Comparison of ENCODE assay signal across 8 mouse cellular contexts in the genomic region with DNA sequence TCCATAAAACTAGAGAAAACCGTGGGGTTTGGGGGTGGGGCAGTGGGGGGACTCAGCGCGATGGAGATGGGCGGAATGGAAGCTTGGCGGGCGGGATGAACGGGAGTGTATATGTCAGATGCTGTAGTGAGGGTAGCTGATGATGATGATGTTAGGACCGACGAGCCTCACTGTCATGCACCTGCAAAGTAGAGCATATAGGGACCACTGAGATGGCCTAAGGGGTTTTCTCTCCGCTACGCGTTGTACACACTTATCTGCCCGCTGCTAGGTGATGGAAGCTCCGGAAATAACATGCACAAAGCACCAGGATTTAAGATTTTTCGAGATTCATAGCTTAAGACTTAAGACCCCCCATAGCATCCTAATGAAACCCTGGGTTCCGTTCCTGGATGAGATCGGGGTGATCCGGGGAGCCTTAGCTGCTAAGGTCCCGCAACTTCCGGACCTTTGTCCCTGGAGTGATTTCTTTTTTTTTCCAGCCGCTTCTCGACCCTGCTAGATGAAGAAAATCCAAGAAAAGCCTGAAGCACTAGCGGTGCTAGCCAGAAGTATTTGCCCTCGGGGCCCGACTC. TPM values are rescaled to one million over a fixed set of nuclear protein-coding genes. Genes with fewer than 3 reads are reported as not detected.
DNase-seq lines count a peak whose midpoint lies in the region; ATAC-seq and TF ChIP-seq lines count a peak whose summit lies in the region.

No protein-coding gene starts in this region.

- DNase-seq in kidney, postnatal 25 days, result no peak
- no peak for DNase-seq in embryonic facial prominence, embryonic 10.5 days (ENCODE audit: low spot score)
- no peak for DNase-seq in intestine, embryonic 14.5 days (ENCODE audit: low spot score)
- no peak for DNase-seq in midbrain, postnatal 0 days (ENCODE audit: low spot score)
- no peak for DNase-seq in c-Kit-positive CD71-positive TER-119-positive erythroid progenitor cells, embryonic 14.5 days (ENCODE audit: low spot score)
- no peak for DNase-seq in left cerebral cortex, postnatal 4 days
- DNase-seq in gastrocnemius, postnatal 14 days, result no peak

- peaks cover 42% of the 10 kb centered on the region for H3K4me1 ChIP-seq in kidney, embryonic 15.5 days
- peaks cover 40% of the 10 kb centered on the region for H3K4me1 ChIP-seq in embryonic facial prominence, embryonic 10.5 days
- peaks cover 21% of the 10 kb centered on the region for H3K4me1 ChIP-seq in intestine, embryonic 14.5 days (replicated peaks; ENCODE audit: control insufficient read depth, insufficient read depth, low read length)
- H3K4me1 ChIP-seq in midbrain, postnatal 0 days (ENCODE audit: insufficient read depth, low read length), result peaks cover 17% of the 10 kb centered on the region

- intact Hi-C loops in left cerebral cortex, postnatal 4 days (cut with DNase I), result no loop called here
- intact Hi-C loops in gastrocnemius, postnatal 14 days (cut with DNase I; ENCODE audit: low total_unique reads), result no loop called here

- no peak for TF ChIP-seq CTCF in midbrain, postnatal 0 days (IDR thresholded peaks at IDR 0.05)

- peak overlapping the region; percentile 97 for H3K27ac ChIP-seq in kidney, embryonic 15.5 days
- peak overlapping the region; percentile 93 for H3K27ac ChIP-seq in embryonic facial prominence, embryonic 10.5 days (replicated peaks)
- H3K27ac ChIP-seq in intestine, embryonic 14.5 days (ENCODE audit: low read depth), result peak overlapping the region; percentile 96
- H3K27ac ChIP-seq in midbrain, postnatal 0 days (ENCODE audit: low read depth, low read length), result peak overlapping the region; percentile 92

- no peaks in the 10 kb centered on the region for H3K9me3 ChIP-seq in kidney, embryonic 15.5 days (replicated peaks)
- H3K9me3 ChIP-seq in embryonic facial prominence, embryonic 10.5 days, result no peaks in the 10 kb centered on the region
- H3K9me3 ChIP-seq in intestine, embryonic 14.5 days (ENCODE audit: control insufficient read depth, low read length), result no peaks in the 10 kb centered on the region
- H3K9me3 ChIP-seq in midbrain, postnatal 0 days (ENCODE audit: low read length), result no peaks in the 10 kb centered on the region

- peak overlapping the region; percentile 81 for H3K9ac ChIP-seq in kidney, embryonic 15.5 days
- peak overlapping the region; percentile 92 for H3K9ac ChIP-seq in intestine, embryonic 14.5 days (ENCODE audit: low read length)
- peak overlapping the region; percentile 70 for H3K9ac ChIP-seq in midbrain, postnatal 0 days (replicated peaks; ENCODE audit: low read length, poor library complexity, severe bottlenecking)

- 0 out of 2 replicates have a peak, but pooled peaks have one; percentile 0 for ATAC-seq in kidney, embryonic 15.5 days (replicated peaks; ENCODE audit: low FRiP score)
- ATAC-seq in intestine, embryonic 14.5 days (replicated peaks; ENCODE audit: low FRiP score, low TSS enrichment, low read depth), result peak; percentile 1; the same call in 1 of the 2 replicates
- ATAC-seq in midbrain, postnatal 0 days (ENCODE audit: low FRiP score), result no peak

- no peaks in the 10 kb centered on the region for H3K27me3 ChIP-seq in kidney, embryonic 15.5 days
- H3K27me3 ChIP-seq in embryonic facial prominence, embryonic 10.5 days (replicated peaks; ENCODE audit: low read depth, poor library complexity, severe bottlenecking), result no peaks in the 10 kb centered on the region
- no peaks in the 10 kb centered on the region for H3K27me3 ChIP-seq in intestine, embryonic 14.5 days (replicated peaks; ENCODE audit: control insufficient read depth, insufficient read depth, low read length)
- no peaks in the 10 kb centered on the region for H3K27me3 ChIP-seq in midbrain, postnatal 0 days (ENCODE audit: insufficient read depth, low read length)

- under 1% methylated on average over 25 of the region's 25 CpGs for WGBS in kidney, embryonic 15.5 days
- WGBS in embryonic facial prominence, embryonic 10.5 days, result under 1% methylated on average over 25 of the region's 25 CpGs
- WGBS in intestine, embryonic 14.5 days, result 0% methylated on average over 25 of the region's 25 CpGs
- WGBS in midbrain, postnatal 0 days, result under 1% methylated on average over 25 of the region's 25 CpGs

- H3K36me3 ChIP-seq in kidney, embryonic 15.5 days, result peaks cover 29% of the 10 kb centered on the region
- peaks cover 46% of the 10 kb centered on the region for H3K36me3 ChIP-seq in embryonic facial prominence, embryonic 10.5 days (replicated peaks)
- peaks cover 8% of the 10 kb centered on the region; the same call in 1 of the 2 replicates for H3K36me3 ChIP-seq in intestine, embryonic 14.5 days (ENCODE audit: control insufficient read depth, insufficient read depth, low read length)
- H3K36me3 ChIP-seq in midbrain, postnatal 0 days (ENCODE audit: insufficient read depth, low read length), result no peaks in the 10 kb centered on the region

- peak overlapping the region; percentile 86 for H3K4me2 ChIP-seq in kidney, embryonic 15.5 days
- peak overlapping the region; percentile 79 for H3K4me2 ChIP-seq in intestine, embryonic 14.5 days (ENCODE audit: low read length)
- H3K4me2 ChIP-seq in midbrain, postnatal 0 days (ENCODE audit: low read depth, low read length, poor library complexity, severe bottlenecking), result peak overlapping the region; percentile 92

- H3K4me3 ChIP-seq in kidney, embryonic 15.5 days (replicated peaks), result peak overlapping the region; percentile 66
- H3K4me3 ChIP-seq in embryonic facial prominence, embryonic 10.5 days, result peak overlapping the region; percentile 91
- H3K4me3 ChIP-seq in intestine, embryonic 14.5 days (ENCODE audit: low read depth, low read length), result peak overlapping the region; percentile 78
- peak overlapping the region; percentile 64 for H3K4me3 ChIP-seq in midbrain, postnatal 0 days (ENCODE audit: low read depth, low read length)

RNA-seq across cellular contexts. Expression of a gene that starts 0.5 kb away (rescaled TPM):
- 175 and 195 TPM in 2 replicates for polyA plus RNA-seq in kidney, embryonic 15.5 days (2015; fragmentation: Nextera tagmentation; extraction: Ambion mirVana)
- 219 and 225 TPM in 2 replicates for polyA plus RNA-seq in embryonic facial prominence, embryonic 10.5 days (2016; fragmentation: Nextera tagmentation; extraction: Ambion mirVana)
- 176 and 192 TPM in 2 replicates for polyA plus RNA-seq in intestine, embryonic 14.5 days (2014; fragmentation: Nextera tagmentation; extraction: Ambion mirVana)
- total RNA-seq in midbrain, postnatal 0 days (2014; rRNA removed), result 29.5 and 34.5 TPM in 2 replicates
- polyA plus RNA-seq in midbrain, postnatal 0 days (2015; fragmentation: Nextera tagmentation; extraction: Ambion mirVana), result 30.3 and 31.9 TPM in 2 replicates
- 10 to 100 TPM; 38.0 to 39.1 TPM for total RNA-seq in left cerebral cortex, postnatal 4 days (2021)
- total RNA-seq in gastrocnemius, postnatal 14 days (2021), result 10 to 100 TPM; 15.2 to 22.7 TPM

RNA-seq across cellular contexts. Expression of a gene that starts 0.6 kb away (rescaled TPM):
- polyA plus RNA-seq in kidney, embryonic 15.5 days (2015; fragmentation: Nextera tagmentation; extraction: Ambion mirVana), result 26.6 and 27.9 TPM in 2 replicates
- polyA plus RNA-seq in embryonic facial prominence, embryonic 10.5 days (2016; fragmentation: Nextera tagmentation; extraction: Ambion mirVana), result 41.6 and 43.5 TPM in 2 replicates
- polyA plus RNA-seq in intestine, embryonic 14.5 days (2014; fragmentation: Nextera tagmentation; extraction: Ambion mirVana), result 26.8 and 31.8 TPM in 2 replicates
- total RNA-seq in midbrain, postnatal 0 days (2014; rRNA removed), result 15.7 and 16.8 TPM in 2 replicates
- 12.6 and 14.2 TPM in 2 replicates for polyA plus RNA-seq in midbrain, postnatal 0 days (2015; fragmentation: Nextera tagmentation; extraction: Ambion mirVana)
- total RNA-seq in left cerebral cortex, postnatal 4 days (2021), result 1 to 10 TPM; 8.5 to 8.6 TPM
- 1 to 10 TPM; 3.5 to 4.0 TPM for total RNA-seq in gastrocnemius, postnatal 14 days (2021)

RNA-seq across cellular contexts. Expression of a gene that starts 20.7 kb away (rescaled TPM):
- polyA plus RNA-seq in kidney, embryonic 15.5 days (2015; fragmentation: Nextera tagmentation; extraction: Ambion mirVana), result 11.9 and 14.3 TPM in 2 replicates
- 29.5 and 29.8 TPM in 2 replicates for polyA plus RNA-seq in embryonic facial prominence, embryonic 10.5 days (2016; fragmentation: Nextera tagmentation; extraction: Ambion mirVana)
- polyA plus RNA-seq in intestine, embryonic 14.5 days (2014; fragmentation: Nextera tagmentation; extraction: Ambion mirVana), result 4.0 and 4.9 TPM in 2 replicates
- 145 and 155 TPM in 2 replicates for total RNA-seq in midbrain, postnatal 0 days (2014; rRNA removed)
- polyA plus RNA-seq in midbrain, postnatal 0 days (2015; fragmentation: Nextera tagmentation; extraction: Ambion mirVana), result 151 and 166 TPM in 2 replicates
- total RNA-seq in left cerebral cortex, postnatal 4 days (2021), result 100 to 1,000 TPM; 180 to 225 TPM
- 1 to 10 TPM in 1 of 2 experiments, under 1 TPM in 1; 0.71 to 1.3 TPM for total RNA-seq in gastrocnemius, postnatal 14 days (2021)

RNA-seq across cellular contexts. Expression of a gene that starts 25.1 kb away (rescaled TPM):
- polyA plus RNA-seq in kidney, embryonic 15.5 days (2015; fragmentation: Nextera tagmentation; extraction: Ambion mirVana), result 11.2 and 13.5 TPM in 2 replicates
- 3.2 TPM in 2 replicates for polyA plus RNA-seq in embryonic facial prominence, embryonic 10.5 days (2016; fragmentation: Nextera tagmentation; extraction: Ambion mirVana)
- polyA plus RNA-seq in intestine, embryonic 14.5 days (2014; fragmentation: Nextera tagmentation; extraction: Ambion mirVana), result 7.3 and 8.2 TPM in 2 replicates
- 145 and 161 TPM in 2 replicates for total RNA-seq in midbrain, postnatal 0 days (2014; rRNA removed)
- 167 and 175 TPM in 2 replicates for polyA plus RNA-seq in midbrain, postnatal 0 days (2015; fragmentation: Nextera tagmentation; extraction: Ambion mirVana)
- 100 to 1,000 TPM; 166 to 200 TPM for total RNA-seq in left cerebral cortex, postnatal 4 days (2021)
- 100 to 1,000 TPM; 384 to 403 TPM for total RNA-seq in gastrocnemius, postnatal 14 days (2021)

RNA-seq across cellular contexts. Expression of a gene that starts 31.7 kb away (rescaled TPM):
- 0.73 and 0.87 TPM in 2 replicates for polyA plus RNA-seq in kidney, embryonic 15.5 days (2015; fragmentation: Nextera tagmentation; extraction: Ambion mirVana)
- polyA plus RNA-seq in embryonic facial prominence, embryonic 10.5 days (2016; fragmentation: Nextera tagmentation; extraction: Ambion mirVana), result 1.3 and 1.4 TPM in 2 replicates
- 0.98 and 1.9 TPM in 2 replicates for polyA plus RNA-seq in intestine, embryonic 14.5 days (2014; fragmentation: Nextera tagmentation; extraction: Ambion mirVana)
- total RNA-seq in midbrain, postnatal 0 days (2014; rRNA removed), result 9.5 and 12.5 TPM in 2 replicates
- polyA plus RNA-seq in midbrain, postnatal 0 days (2015; fragmentation: Nextera tagmentation; extraction: Ambion mirVana), result 3.9 and 4.1 TPM in 2 replicates
- total RNA-seq in left cerebral cortex, postnatal 4 days (2021), result 1 to 10 TPM; 9.3 to 9.7 TPM
- total RNA-seq in gastrocnemius, postnatal 14 days (2021), result under 1 TPM; 0.06 to 0.07 TPM
